Mouse (Mus musculus): ENCODE data around the gene Zmynd10. TPM values are rescaled to one million over a fixed set of nuclear protein-coding genes. Genes with fewer than 3 reads are reported as not detected.

Zmynd10 gene
- polyA plus RNA-seq, 1 experiment = 0.40 TPM

DNA sequence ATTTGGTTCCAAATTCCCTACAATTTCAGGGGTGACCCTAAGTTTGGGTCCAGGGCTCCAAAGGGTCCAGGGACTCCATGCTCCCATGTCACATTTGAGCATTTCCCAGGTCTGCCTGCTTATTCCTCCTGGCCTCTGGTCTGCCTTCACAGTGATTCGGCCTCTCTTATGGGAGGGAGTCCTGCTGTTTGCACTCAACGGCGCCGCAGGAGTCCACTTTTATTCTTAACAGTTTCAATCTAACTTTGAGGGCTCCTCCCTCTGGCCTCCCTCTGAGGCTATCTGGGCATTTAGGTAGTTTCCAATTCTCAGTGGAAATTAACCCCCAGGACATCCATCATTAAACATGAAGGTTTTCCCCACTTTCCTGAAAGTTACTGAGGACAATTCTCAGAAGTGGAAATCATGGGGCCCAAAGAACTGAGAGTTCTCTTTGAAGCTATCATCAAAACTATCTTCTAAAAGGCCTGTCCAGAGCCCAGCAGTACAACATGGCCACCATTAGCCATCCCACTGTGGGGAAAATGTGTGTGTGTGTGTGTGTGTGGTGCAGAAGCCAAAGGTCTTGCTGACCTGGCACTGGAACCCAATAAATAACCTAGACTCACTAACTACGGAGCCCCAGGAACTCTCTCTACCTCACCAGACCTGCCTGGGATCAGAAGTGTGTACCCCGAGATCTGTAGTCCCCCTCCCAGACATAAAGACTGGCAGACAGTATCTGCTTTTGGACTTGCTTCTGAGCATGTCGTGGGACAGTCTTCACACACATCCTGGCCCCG is 47.4 kb downstream of the Zmynd10 start:
- no peak for DNase-seq (ENCODE audit: low read depth, low spot score)
- WGBS = 76% methylated on average over 8 of the region's 8 CpGs

DNA sequence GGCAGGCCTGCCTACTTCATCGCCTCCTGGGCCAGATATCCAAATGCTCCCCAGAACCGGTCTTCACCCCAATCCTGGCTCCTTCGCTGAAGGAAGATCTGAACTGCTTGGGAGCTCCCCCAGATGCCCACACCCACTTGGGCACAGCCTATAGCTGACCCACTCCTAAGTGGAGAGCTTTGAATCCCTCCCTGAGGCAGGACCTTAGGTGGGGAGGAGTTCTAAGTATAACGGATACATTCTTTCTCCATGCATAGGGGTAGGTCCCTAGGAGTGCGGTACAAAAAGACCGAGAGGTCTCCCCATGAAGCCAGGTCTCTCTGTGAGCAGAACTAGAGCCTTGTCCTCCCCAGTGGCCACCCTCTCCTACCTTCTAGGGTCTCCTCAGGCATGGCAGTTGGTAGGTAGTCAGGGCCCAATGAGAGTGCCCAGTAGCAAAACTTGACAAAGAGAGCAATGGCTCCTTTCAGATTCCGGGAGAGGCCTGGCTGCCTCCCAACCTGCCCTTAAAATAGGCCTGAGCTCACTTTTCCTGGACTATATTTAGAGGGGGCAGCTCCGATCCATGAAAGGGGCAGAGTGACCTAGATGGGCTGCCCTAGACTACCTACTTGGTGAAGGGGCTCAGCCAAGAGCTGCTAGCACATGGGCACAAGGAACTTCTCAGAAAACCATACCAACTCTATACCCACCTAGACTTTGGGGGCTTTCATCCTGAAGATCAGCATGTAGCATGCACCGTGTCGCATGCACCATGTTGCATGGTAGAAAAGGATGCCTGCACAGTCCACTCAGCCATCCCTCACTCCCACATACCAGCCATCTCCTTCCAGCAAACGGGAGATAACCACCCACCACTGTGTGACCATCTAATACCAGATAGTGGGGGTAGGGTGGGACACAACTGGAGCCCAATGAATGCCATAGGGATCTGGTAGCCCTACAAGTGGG is 49.8 kb downstream of the Zmynd10 start:
- WGBS = 83% methylated on average over 11 of the region's 11 CpGs
- DNase-seq (ENCODE audit: low read depth, low spot score) = no peak

DNA sequence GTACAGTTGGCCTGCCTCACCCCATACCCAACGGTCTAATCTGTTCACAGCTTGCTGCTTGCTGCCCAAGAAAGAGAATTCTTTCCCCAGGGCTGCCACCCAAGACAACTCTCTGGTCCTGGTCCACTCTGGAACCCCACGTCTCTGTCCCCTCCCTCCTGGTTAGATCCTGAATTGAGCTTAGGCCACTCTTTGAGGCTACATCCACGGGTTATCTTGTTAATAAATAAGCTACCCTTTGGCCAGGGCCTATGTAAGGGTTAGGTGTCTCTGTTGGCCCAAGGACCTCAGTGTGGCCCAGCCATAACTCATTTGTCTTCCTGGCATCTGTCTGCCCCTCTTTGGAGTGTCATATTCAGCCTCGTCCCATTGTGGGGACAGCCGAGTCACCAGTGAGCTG is 51.3 kb downstream of the Zmynd10 start:
- WGBS = 69% methylated on average over 5 of the region's 5 CpGs
- no peak for DNase-seq (ENCODE audit: low read depth, low spot score)

DNA sequence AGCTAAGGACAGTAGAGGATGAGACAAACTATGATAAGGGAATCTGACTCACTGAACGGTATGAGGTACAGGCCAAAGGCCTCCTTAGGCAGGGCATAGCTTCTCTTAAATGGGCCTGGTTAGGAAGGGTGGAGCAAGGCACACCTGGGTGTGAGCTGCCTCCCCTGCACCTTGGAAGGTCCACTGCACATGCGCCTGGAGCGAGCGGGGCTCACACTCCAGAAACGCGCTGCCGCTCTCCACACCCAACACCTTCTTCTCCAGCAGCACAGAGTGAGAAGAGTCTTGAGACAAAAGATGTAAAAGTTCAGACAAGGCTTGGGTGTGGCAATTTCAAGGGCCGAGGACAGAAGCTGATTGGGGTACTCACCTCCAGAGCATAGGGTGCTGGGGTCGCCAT is 52.3 kb downstream of the Zmynd10 start:
- WGBS = 72% methylated on average over 9 of the region's 9 CpGs
- DNase-seq (ENCODE audit: low read depth, low spot score) = no peak

DNA sequence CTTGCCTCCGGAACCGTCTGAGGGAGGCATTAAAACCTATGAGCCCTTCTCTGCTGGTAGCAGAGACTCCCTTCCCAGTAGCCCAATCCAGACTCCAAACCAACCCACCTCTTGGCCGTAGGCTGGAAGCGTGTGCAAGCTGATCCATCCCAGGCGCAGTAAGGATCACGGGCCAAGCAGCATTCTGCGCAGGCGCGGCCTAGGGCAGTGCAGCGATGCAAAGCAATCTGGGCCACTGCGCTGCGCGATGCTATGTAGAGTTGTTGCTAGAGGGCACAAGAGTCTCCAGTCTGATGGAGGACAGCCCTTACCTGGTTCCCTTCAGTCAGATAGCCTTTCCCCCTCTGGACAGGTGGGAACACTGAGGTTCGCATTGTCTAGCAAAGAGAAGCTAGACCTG is 52.7 kb downstream of the Zmynd10 start:
- no peak for DNase-seq (ENCODE audit: low read depth, low spot score)
- 87% methylated on average over 14 of the region's 14 CpGs for WGBS

DNA sequence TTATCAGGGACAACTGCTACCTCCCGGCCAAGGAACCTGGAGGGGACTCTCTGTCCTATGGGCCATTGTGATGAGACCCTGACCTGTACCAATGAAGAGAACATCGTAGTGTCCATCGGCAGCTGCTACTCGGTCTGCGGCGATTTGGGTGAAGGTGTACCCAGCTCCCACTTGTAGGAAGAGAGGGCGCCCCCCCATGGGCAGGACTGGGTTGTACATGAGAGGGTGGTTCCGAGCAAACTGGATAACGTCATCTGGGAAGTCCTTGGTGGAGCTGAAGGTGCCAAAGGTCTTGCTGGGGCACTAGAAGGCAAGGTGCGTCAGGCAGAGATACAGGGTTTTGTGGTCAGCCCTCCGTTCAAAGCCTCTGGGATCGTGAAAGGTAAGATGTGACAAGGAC is 53.6 kb downstream of the Zmynd10 start:
- DNase-seq (ENCODE audit: low read depth, low spot score) = no peak
- 72% methylated on average over 12 of the region's 12 CpGs for WGBS

Other genes starting within 250 kb of the Zmynd10 start
- 12.2 and 12.8 TPM in 2 replicates for gene Hemk1, start 208.9 kb upstream of the Zmynd10 start, polyA plus RNA-seq (2012; rRNA removed)
- 0.05 and 0.16 TPM in 2 replicates for gene 6430571L13Rik, start 206.7 kb upstream of the Zmynd10 start, polyA plus RNA-seq (2012; rRNA removed)
- gene Cacna2d2, start 147.7 kb upstream of the Zmynd10 start, polyA plus RNA-seq (2012; rRNA removed) = 2.2 and 4.1 TPM in 2 replicates
- 48.8 and 55.0 TPM in 2 replicates for gene Tmem115, start 13.4 kb upstream of the Zmynd10 start, polyA plus RNA-seq (2012; rRNA removed)
- gene Cyb561d2, start 5.1 kb upstream of the Zmynd10 start, polyA plus RNA-seq (2012; rRNA removed) = 42.8 and 43.7 TPM in 2 replicates
- gene Nprl2, start 5.1 kb upstream of the Zmynd10 start, polyA plus RNA-seq (2012; rRNA removed) = 27.7 and 31.6 TPM in 2 replicates
- gene Rassf1, start 4.3 kb downstream of the Zmynd10 start, polyA plus RNA-seq (2012; rRNA removed) = 28.6 and 37.1 TPM in 2 replicates
- 45.2 and 46.3 TPM in 2 replicates for gene Tusc2, start 16.0 kb downstream of the Zmynd10 start, polyA plus RNA-seq (2012; rRNA removed)
- gene Hyal2, start 20.6 kb downstream of the Zmynd10 start, polyA plus RNA-seq (2012; rRNA removed) = 76.1 and 127 TPM in 2 replicates
- gene Hyal1, start 29.6 kb downstream of the Zmynd10 start, polyA plus RNA-seq (2012; rRNA removed) = 1.7 and 4.5 TPM in 2 replicates
- 19.0 and 29.1 TPM in 2 replicates for gene Naa80, start 31.6 kb downstream of the Zmynd10 start, polyA plus RNA-seq (2012; rRNA removed)
- 0.36 and 0.57 TPM in 2 replicates for gene Hyal3, start 33.5 kb downstream of the Zmynd10 start, polyA plus RNA-seq (2012; rRNA removed)
- gene Ifrd2, start 40.3 kb downstream of the Zmynd10 start, polyA plus RNA-seq (2012; rRNA removed) = 60.1 and 74.4 TPM in 2 replicates
- gene Sema3b, start 61.9 kb downstream of the Zmynd10 start, polyA plus RNA-seq (2012; rRNA removed) = 38.6 and 47.6 TPM in 2 replicates
- 470 and 526 TPM in 2 replicates for gene Gnai2, start 88.1 kb downstream of the Zmynd10 start, polyA plus RNA-seq (2012; rRNA removed)
- gene Slc38a3, start 122.2 kb downstream of the Zmynd10 start, polyA plus RNA-seq (2012; rRNA removed) = 1.5 and 1.7 TPM in 2 replicates
- gene Gnat1, start 132.4 kb downstream of the Zmynd10 start, polyA plus RNA-seq (2012; rRNA removed) = 0.35 and 0.55 TPM in 2 replicates
- 14.1 and 20.1 TPM in 2 replicates for gene Sema3f, start 163.2 kb downstream of the Zmynd10 start, polyA plus RNA-seq (2012; rRNA removed)
- gene Rbm5, start 223.7 kb downstream of the Zmynd10 start, polyA plus RNA-seq (2012; rRNA removed) = 37.9 and 62.1 TPM in 2 replicates